Mouse (Mus musculus): Measurements from ENCODE around the gene Ppfia1. TPM values are rescaled to one million over a fixed set of nuclear protein-coding genes. Genes with fewer than 3 reads are reported as not detected.

Ppfia1 gene
- polyA plus RNA-seq, 1 experiment, result 36.3 TPM

DNA sequence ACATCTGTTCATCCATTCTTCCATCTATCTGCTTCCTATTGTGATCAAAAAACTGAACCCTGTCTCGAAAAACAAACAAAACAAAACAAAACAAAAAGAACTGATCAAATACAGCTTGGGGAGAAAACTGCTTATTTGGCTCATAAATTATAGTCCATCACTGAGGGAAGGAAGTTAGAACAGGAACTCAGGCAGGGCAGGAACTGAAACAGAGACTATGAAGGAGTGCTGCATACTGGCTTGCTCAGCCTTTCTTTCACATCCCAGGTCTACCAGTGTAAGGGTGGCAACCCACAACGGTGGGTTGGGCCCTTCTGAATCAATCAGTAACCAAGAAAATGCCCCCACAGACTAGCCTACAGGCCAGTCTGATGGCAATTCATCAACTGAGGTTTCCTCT, 82.4 kb downstream of the Ppfia1 start:
- Histone ChIP-seq H3K4me1 (ENCODE audit: control insufficient read depth, insufficient read depth, low read length) (peaks cover 9% of the 10 kb centered on the region), H3K27ac (ENCODE audit: insufficient read depth, low read length) (no peak overlapping the region), H3K4me3 (ENCODE audit: insufficient read depth, low read length) (peak overlapping the region; percentile 91)
- TF ChIP-seq POLR2A (IDR thresholded peaks at IDR 0.05; ENCODE audit: extremely low read depth, insufficient read depth, low read length) (no peak), CTCF (IDR thresholded peaks at IDR 0.05; ENCODE audit: extremely low read depth, insufficient read depth, low read length) (no peak)

DNA sequence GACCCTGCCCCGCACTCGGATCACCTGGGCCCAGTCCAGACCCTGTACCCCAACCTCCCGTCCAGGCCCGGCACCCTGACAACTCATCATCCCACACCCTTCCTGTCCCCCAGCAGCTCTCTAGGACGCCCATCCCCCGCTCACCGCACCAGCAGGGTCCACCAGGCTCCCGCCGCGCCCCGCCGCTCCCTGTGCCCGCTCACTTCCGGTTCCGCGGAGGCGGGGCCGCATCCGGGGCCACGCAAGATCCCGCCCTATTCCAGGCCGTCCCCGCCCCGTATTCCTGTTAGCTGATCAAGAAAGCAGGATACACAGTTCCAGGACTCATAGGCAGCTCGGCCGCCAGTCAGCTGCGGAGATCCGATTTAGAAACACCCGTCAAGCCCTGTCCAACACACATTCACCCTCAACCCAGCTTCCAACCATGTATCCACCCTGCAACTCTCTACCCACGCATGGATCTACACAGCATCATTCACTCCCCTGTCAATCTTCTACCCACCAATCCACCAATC, 82.9 kb downstream of the Ppfia1 start, which contains the start of gene Cttn:
Gene Cttn, minus strand, starts transcription at position 465 of the 515 bp plus-strand sequence.
- H3K27ac ChIP-seq (ENCODE audit: insufficient read depth, low read length), result peak within 1 kb of the TSS; percentile 58
- H3K4me1 ChIP-seq (ENCODE audit: control insufficient read depth, insufficient read depth, low read length), result peaks cover 9% of the 10 kb centered on the region
- H3K4me3 ChIP-seq (ENCODE audit: insufficient read depth, low read length), result peak within 1 kb of the TSS; percentile 91
- TF ChIP-seq CTCF (IDR thresholded peaks at IDR 0.05; ENCODE audit: extremely low read depth, insufficient read depth, low read length) (no peak), POLR2A (IDR thresholded peaks at IDR 0.05; ENCODE audit: extremely low read depth, insufficient read depth, low read length) (peak; percentile 90)

DNA sequence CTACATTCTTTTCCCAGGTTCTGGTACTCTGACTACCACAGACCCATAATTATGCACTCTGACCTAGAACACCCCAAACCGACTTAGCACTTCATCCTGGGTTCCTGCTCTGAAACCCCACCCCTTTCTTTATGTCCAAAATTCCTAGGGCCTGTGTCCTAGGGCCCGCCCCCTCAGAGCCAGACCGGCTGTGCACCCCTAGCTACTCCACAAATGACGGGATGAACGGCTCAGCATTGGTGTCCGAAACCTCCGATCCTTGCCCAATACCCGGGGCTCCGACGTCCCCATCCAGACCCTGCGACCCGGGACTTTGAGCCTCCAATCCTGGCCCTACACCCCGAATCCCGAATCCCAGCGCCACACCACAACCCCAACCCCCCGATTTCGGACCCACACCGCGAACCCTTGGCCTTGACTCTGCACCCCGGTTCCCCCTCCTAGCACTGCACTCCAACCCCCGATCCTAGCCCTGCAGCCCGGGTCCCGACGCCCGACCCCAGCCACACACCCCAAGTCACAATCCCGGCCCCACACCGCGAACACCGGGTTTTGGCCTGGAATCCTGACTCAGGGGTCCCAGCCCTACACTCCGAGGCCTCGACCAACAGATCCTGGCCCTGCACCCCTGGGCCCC, 83.5 kb downstream of the Ppfia1 start:
- TF ChIP-seq POLR2A (IDR thresholded peaks at IDR 0.05; ENCODE audit: extremely low read depth, insufficient read depth, low read length) (no peak), CTCF (IDR thresholded peaks at IDR 0.05; ENCODE audit: extremely low read depth, insufficient read depth, low read length) (no peak)
- H3K4me1 ChIP-seq (ENCODE audit: control insufficient read depth, insufficient read depth, low read length), result peaks cover 9% of the 10 kb centered on the region
- peak overlapping the region; percentile 91 for H3K4me3 ChIP-seq (ENCODE audit: insufficient read depth, low read length)

DNA sequence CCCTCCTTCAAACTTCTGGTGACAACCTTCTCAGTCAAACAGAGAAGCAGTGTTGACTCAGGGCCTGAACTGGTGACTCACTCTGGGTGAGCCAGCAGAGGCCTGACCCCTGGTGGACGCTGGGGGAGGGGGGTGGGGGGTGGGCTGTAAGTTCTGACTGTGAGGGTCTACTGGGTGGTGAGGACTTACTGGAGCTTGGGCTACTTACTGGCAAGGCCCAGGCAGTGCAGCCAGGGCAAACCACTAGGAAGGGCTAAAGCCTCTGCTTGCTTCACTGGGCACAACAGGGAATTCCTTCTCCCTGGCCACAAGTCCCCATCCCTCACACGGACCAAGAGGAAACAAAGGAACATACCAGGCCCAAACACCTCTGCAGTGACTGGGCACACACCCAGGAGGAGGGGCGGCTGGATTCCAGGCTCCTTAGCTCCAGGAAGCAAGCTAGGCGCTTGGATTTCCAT, 84.3 kb downstream of the Ppfia1 start:
- peak overlapping the region; percentile 91 for H3K4me3 ChIP-seq (ENCODE audit: insufficient read depth, low read length)
- H3K4me1 ChIP-seq (ENCODE audit: control insufficient read depth, insufficient read depth, low read length), result peaks cover 9% of the 10 kb centered on the region
- no peak for TF ChIP-seq POLR2A (IDR thresholded peaks at IDR 0.05; ENCODE audit: extremely low read depth, insufficient read depth, low read length)
- TF ChIP-seq CTCF (IDR thresholded peaks at IDR 0.05; ENCODE audit: extremely low read depth, insufficient read depth, low read length), result no peak
- H3K27ac ChIP-seq (ENCODE audit: insufficient read depth, low read length), result no peak overlapping the region

More for the DNA sequence above, 83.5 kb downstream of the Ppfia1 start:
- H3K27ac ChIP-seq (ENCODE audit: insufficient read depth, low read length), result peak overlapping the region; percentile 58; the same call in 1 of the 2 replicates

DNA sequence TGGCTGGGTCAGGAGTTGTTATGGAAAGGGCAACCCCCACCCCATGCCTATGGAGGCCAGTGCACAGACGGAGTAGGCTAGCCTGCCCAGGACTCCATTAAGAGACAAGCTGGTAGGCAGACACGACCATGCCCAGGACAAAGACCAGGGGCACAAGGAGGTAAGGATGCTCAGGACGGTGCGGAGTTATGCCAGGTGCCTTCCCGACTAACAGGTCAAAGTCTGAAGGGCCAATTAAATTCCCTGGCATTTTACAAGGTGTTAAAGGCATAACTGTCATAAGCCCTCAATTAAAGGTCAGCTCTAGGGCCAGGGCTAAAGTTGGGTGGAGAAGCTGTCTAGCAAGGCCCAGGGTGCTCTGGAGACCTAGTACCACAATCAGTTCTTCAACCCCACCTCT, 84.8 kb downstream of the Ppfia1 start:
- Histone ChIP-seq H3K4me3 (ENCODE audit: insufficient read depth, low read length) (no peak overlapping the region; the same call in 1 of the 2 replicates), H3K4me1 (ENCODE audit: control insufficient read depth, insufficient read depth, low read length) (peaks cover 9% of the 10 kb centered on the region), H3K27ac (ENCODE audit: insufficient read depth, low read length) (no peak overlapping the region)
- TF ChIP-seq CTCF (IDR thresholded peaks at IDR 0.05; ENCODE audit: extremely low read depth, insufficient read depth, low read length) (no peak), POLR2A (IDR thresholded peaks at IDR 0.05; ENCODE audit: extremely low read depth, insufficient read depth, low read length) (no peak)

DNA sequence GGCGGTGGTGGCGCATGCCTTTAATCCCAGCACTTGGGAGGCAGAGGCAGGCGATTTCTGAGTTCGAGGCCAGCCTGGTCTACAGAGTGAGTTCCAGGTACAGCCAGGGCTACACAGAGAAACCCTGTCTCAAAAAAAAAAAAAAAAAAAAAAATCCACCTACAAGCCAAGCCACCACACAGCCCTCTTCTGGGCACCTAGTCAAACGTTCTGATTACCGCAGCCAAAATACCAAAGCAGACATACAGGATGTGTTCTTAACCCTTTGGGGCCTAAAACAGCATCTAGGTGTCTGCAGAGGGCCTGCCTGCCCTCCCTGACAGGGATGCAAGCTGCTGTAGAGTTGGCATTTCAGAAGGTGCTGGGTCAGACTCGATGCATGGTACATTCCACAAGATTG, 91.0 kb downstream of the Ppfia1 start:
- H3K27ac ChIP-seq (ENCODE audit: insufficient read depth, low read length), result no peak overlapping the region
- peaks cover 7% of the 10 kb centered on the region for H3K4me1 ChIP-seq (ENCODE audit: control insufficient read depth, insufficient read depth, low read length)
- no peak for TF ChIP-seq CTCF (IDR thresholded peaks at IDR 0.05; ENCODE audit: extremely low read depth, insufficient read depth, low read length)
- TF ChIP-seq POLR2A (IDR thresholded peaks at IDR 0.05; ENCODE audit: extremely low read depth, insufficient read depth, low read length), result no peak
- H3K4me3 ChIP-seq (ENCODE audit: insufficient read depth, low read length), result no peak overlapping the region

DNA sequence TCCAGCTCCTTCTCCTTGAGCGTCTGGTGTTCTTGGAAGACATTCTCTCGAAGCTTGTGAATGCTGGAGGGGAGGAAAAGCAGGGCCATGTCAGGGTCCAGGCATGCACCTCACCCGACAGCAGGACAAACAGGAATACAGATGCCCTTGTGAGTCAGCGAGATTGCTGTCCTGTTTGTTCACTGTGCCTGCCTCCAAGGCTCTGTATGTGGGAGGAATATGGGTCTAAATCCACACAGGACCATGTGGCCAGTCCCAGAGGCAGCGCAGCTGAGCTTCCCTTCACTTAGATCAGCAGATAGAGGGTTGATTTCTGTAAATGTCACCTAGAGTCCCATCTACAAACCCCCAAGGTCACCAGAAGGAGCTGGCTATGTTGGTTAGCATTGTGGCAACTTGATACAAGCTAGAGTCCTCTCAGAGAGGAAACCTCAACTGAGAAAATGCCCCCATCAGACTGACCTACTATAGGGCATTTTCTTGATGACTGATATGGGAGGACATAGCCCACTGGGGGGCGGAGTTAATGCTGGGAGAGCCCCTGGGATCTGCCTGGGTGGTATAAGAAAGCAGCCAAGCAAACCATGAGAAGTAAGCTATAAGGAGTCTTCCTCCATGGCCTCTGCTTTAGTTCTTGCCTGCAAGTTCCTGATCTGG, 92.2 kb downstream of the Ppfia1 start:
- no peak for TF ChIP-seq POLR2A (IDR thresholded peaks at IDR 0.05; ENCODE audit: extremely low read depth, insufficient read depth, low read length)
- TF ChIP-seq CTCF (IDR thresholded peaks at IDR 0.05; ENCODE audit: extremely low read depth, insufficient read depth, low read length), result no peak
- no peak overlapping the region for H3K27ac ChIP-seq (ENCODE audit: insufficient read depth, low read length)
- peaks cover 5% of the 10 kb centered on the region for H3K4me1 ChIP-seq (ENCODE audit: control insufficient read depth, insufficient read depth, low read length)
- no peak overlapping the region for H3K4me3 ChIP-seq (ENCODE audit: insufficient read depth, low read length)

DNA sequence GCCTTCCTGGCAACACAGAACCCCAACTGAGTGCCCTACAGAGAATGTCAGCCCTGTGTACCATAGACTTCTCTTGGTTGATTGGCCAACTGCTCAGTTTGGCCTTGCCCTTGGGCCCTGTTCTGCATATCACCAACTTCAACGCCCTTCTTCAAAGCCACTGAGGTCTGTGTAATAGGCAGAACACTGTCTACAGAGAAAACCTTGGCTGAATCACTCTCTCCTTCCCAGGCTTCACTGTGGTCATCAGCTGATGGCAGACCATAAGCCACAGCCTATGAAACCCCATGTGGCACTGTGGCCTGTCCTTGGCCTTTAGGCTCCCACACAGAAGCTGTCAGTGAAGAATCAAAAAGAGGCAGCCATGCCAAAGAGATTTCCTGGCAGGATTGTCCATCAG, 94.6 kb downstream of the Ppfia1 start:
- TF ChIP-seq CTCF (IDR thresholded peaks at IDR 0.05; ENCODE audit: extremely low read depth, insufficient read depth, low read length), result no peak
- no peak for TF ChIP-seq POLR2A (IDR thresholded peaks at IDR 0.05; ENCODE audit: extremely low read depth, insufficient read depth, low read length)
- Histone ChIP-seq H3K27ac (ENCODE audit: insufficient read depth, low read length) (no peak overlapping the region), H3K4me1 (ENCODE audit: control insufficient read depth, insufficient read depth, low read length) (peaks cover 4% of the 10 kb centered on the region), H3K4me3 (ENCODE audit: insufficient read depth, low read length) (no peak overlapping the region)

DNA sequence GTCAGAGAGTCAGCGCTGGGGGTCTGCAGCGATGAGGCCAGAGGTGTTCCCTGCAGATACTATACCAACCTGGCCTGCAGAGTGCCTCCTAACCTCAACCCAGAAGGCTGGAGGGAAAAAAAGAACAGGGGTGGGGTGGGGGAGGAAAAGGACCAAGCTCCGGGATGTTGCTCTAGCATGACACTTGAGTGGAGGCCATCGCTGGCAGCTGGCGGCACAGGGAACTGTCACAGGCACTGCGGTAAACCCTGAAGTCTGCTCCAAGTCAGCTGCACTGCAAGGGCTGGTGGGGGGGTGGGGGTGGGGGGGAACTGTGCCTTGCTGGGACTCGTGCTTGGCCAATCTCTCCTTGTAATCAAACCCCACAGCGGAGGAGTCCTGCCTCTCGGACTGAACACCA, 102.9 kb downstream of the Ppfia1 start:
- H3K4me1 ChIP-seq (ENCODE audit: control insufficient read depth, insufficient read depth, low read length), result no peaks in the 10 kb centered on the region
- H3K4me3 ChIP-seq (ENCODE audit: insufficient read depth, low read length), result no peak overlapping the region
- no peak overlapping the region for H3K27ac ChIP-seq (ENCODE audit: insufficient read depth, low read length)
- no peak for TF ChIP-seq CTCF (IDR thresholded peaks at IDR 0.05; ENCODE audit: extremely low read depth, insufficient read depth, low read length)
- no peak for TF ChIP-seq POLR2A (IDR thresholded peaks at IDR 0.05; ENCODE audit: extremely low read depth, insufficient read depth, low read length)

Measured in cortical plate, adult 2 months (tissue).